Mouse (Mus musculus) ES-E14 (cell line): Measurements from ENCODE around the gene 9930111J21Rik2.

Experiments used
- CHD2 ChIP-seq: IDR thresholded peaks from 2 replicates; pipeline ENCODE4 v1.6.1; 2014; ENCODE audit warnings: mild to moderate bottlenecking, low read depth, low read length, inconsistent platforms
- HCFC1 ChIP-seq: IDR thresholded peaks from 2 replicates; pipeline ENCODE4 v1.6.1; 2012; ENCODE audit warnings: low read length, inconsistent platforms, borderline replicate concordance; ENCODE audit not compliant: insufficient read depth
- MAFK ChIP-seq: IDR thresholded peaks from 2 replicates; pipeline ENCODE4 v1.6.1; 2014; ENCODE audit warnings: mild to moderate bottlenecking, low read depth, low read length, inconsistent platforms; ENCODE audit not compliant: insufficient read depth
- ZC3H11A ChIP-seq: IDR thresholded peaks from 2 replicates; pipeline ENCODE4 v1.6.1; 2012; ENCODE audit warnings: low read depth, mild to moderate bottlenecking, inconsistent platforms, low read length, borderline replicate concordance
- ZNF384 ChIP-seq: IDR thresholded peaks from 2 replicates; pipeline ENCODE4 v1.6.1; 2012; ENCODE audit warnings: low read depth, low read length, inconsistent platforms

- no peak for TF ChIP-seq CHD2
- TF ChIP-seq ZC3H11A = no peak
- TF ChIP-seq ZNF384 = no peak
- no peak for TF ChIP-seq MAFK
- TF ChIP-seq HCFC1 = no peak
Measured at GRCm38 (mm10) chr11:49086858-49087361, 35.9 kb upstream of the 9930111J21Rik2 start.
